ENCODE assay signal across 13 mouse cellular contexts in the genomic region with DNA sequence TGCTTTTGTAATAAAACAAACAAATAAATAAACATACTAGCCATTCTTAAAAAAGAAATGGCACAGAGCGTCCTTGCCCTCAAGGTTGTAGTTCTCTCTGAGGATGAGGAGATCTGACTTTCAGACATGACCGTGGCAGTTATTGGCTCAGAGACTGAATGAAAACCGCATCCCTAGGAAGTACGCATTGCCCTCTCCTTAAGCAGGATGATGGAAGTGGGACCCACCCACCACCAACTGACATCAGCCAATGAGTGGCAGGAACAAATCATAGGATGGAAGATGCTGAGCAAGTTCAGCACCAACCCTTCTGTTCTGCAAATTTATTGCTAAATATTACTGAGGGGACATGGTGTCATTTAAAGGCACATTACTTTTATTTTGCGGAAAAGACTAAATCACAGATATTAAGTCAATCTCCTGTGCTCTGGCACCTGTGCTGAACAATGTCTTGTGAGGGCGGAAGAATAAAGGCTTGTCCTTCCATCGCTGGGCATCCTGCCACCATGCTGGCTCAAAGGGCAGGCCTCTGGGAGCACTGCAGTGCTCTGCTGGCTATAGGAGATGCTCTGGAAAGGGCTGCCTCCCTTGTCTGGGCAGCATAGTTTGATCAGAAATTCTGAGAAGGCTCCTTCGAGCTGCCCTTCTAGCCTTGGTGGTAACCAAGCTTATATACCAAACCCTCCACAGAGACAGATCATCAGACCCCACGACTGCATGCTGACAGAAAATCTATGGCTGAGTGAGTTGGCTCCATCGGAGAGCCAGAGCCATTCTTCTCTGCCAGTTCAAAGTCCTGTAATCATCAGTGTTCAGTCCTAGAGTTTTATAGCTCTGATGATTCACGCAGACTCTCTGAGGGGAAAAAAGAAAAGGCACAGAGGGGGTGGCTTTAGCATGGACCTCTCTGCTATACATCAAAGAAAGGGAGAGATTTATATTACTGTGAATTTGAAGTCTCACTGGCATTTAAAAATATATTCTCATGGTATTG.
DNase-seq lines count a peak whose midpoint lies in the region; ATAC-seq and TF ChIP-seq lines count a peak whose summit lies in the region.
"Had no signal": no experiment of that assay in that cellular context is flagged by ENCODE, and none has a peak within 500 bp of the region (broad histone marks: within the 10 kb centered on the region; RNA-seq: fewer than 3 reads in every experiment).

No protein-coding gene starts in this region.

- no peaks in the 10 kb centered on the region for H3K9me3 ChIP-seq in kidney, embryonic 15.5 days (replicated peaks)
- H3K9me3 ChIP-seq: embryonic facial prominence, embryonic 12.5 days; forebrain, embryonic 12.5 days had no signal

- no peaks in the 10 kb centered on the region for H3K27me3 ChIP-seq in kidney, adult 2 months (replicated peaks; ENCODE audit: control insufficient read depth, insufficient read depth, low read length)
- no peaks in the 10 kb centered on the region for H3K27me3 ChIP-seq in kidney, embryonic 15.5 days
- H3K27me3 ChIP-seq: embryonic facial prominence, embryonic 12.5 days; forebrain, embryonic 12.5 days had no signal

- 69% methylated on average over 11 of the region's 11 CpGs for WGBS in kidney, adult 2 months
- WGBS in kidney, embryonic 15.5 days: 66% methylated on average over 11 of the region's 11 CpGs

- H3K4me3 ChIP-seq in kidney, adult 2 months (ENCODE audit: insufficient read depth, low read depth, low read length): no peak overlapping the region
- H3K4me3 ChIP-seq in kidney, embryonic 15.5 days (replicated peaks): no peak overlapping the region
- H3K4me3 ChIP-seq: embryonic facial prominence, embryonic 12.5 days; forebrain, embryonic 12.5 days; left cerebral cortex, adult 2 months had no signal

- TF ChIP-seq POLR2A in kidney, adult 2 months (IDR thresholded peaks at IDR 0.05; ENCODE audit: low read depth, low read length): no peak

- TF ChIP-seq CTCF in kidney, adult 2 months (conservative IDR thresholded peaks at IDR 0.05; ENCODE audit: insufficient read depth, insufficient read length, low read depth, low read length): no peak

- peak; percentile 27 to 35 for DNase-seq in cerebellum, postnatal 25 days
- DNase-seq in kidney, adult 2 months: peak; percentile 67
- DNase-seq in adrenal gland, postnatal 36 days: peak; percentile 40 to 50
- DNase-seq in kidney, postnatal 10 days: peak; percentile 30
- DNase-seq in layer of hippocampus, adult 9-11 months: no peak
- no peak for DNase-seq in MN1 (ENCODE audit: low spot score)
- DNase-seq: cerebellum, postnatal 36 days; lung, embryonic 14.5 days had no signal

- H3K27ac ChIP-seq in kidney, adult 2 months (ENCODE audit: insufficient read depth, low read depth, low read length): no peak overlapping the region
- H3K27ac ChIP-seq in kidney, embryonic 15.5 days: no peak overlapping the region
- H3K27ac ChIP-seq: embryonic facial prominence, embryonic 12.5 days; forebrain, embryonic 12.5 days; left cerebral cortex, adult 2 months had no signal

- ATAC-seq in cerebellum, adult (ENCODE audit: insufficient number of reproducible peaks, low FRiP score, low TSS enrichment): no peak
- ATAC-seq in kidney, embryonic 15.5 days (replicated peaks; ENCODE audit: low FRiP score): no peak

- no peaks in the 10 kb centered on the region for H3K36me3 ChIP-seq in kidney, adult 2 months (ENCODE audit: control insufficient read depth, insufficient read depth, low read length)
- no peaks in the 10 kb centered on the region for H3K36me3 ChIP-seq in kidney, embryonic 15.5 days
- H3K36me3 ChIP-seq: embryonic facial prominence, embryonic 12.5 days; forebrain, embryonic 12.5 days had no signal

- no peaks in the 10 kb centered on the region for H3K4me1 ChIP-seq in kidney, adult 2 months (ENCODE audit: control insufficient read depth, insufficient read depth, low read length)
- no peaks in the 10 kb centered on the region for H3K4me1 ChIP-seq in kidney, embryonic 15.5 days
- H3K4me1 ChIP-seq: embryonic facial prominence, embryonic 12.5 days; forebrain, embryonic 12.5 days had no signal

- no peak overlapping the region for H3K9ac ChIP-seq in kidney, embryonic 15.5 days
- H3K9ac ChIP-seq: embryonic facial prominence, embryonic 12.5 days; forebrain, embryonic 12.5 days; lung, embryonic 14.5 days had no signal

- H3K4me2 ChIP-seq in kidney, embryonic 15.5 days: no peak overlapping the region
- H3K4me2 ChIP-seq: embryonic facial prominence, embryonic 12.5 days; forebrain, embryonic 12.5 days; lung, embryonic 14.5 days had no signal

Comparison
In these comparisons a context has a peak if more than half of its experiments do, and no peak if none do; other contexts are left out.
1. DNase-seq: peak in cerebellum, postnatal 25 days (2 of 2), kidney, adult 2 months (single experiment), adrenal gland, postnatal 36 days (2 of 2) and kidney, postnatal 10 days (single experiment); none in layer of hippocampus, adult 9-11 months (single experiment) and MN1 (single experiment).